Mouse (Mus musculus): ENCODE results near the gene Mrpl45.

Mrpl45 gene

DNA sequence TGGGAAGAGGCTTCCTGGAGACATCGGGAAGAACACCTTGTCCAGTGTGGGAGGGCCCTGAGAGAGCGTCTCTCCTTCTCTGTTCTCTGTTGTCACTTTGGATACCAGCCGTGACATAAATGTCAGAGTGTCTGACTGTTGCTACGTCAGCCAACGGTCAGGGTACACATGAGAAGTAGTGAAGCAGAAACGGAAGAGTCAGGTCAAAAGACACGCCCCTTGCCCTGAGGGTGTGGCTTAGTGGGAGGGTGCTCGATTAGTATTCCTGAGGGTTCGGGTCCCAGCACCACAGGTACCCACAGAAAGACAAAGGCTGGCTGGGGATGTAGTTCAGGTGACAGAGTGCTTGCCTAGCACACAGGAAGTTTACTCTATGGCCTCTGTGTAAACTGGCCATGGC lies 17.5 kb downstream of the Mrpl45 start:
- no peak for DNase-seq (ENCODE audit: low spot score)

GRCm38 (mm10) chr11:97333896-97334295 lies 18.4 kb downstream of the Mrpl45 start:
- no peak for DNase-seq (ENCODE audit: low spot score)

DNA sequence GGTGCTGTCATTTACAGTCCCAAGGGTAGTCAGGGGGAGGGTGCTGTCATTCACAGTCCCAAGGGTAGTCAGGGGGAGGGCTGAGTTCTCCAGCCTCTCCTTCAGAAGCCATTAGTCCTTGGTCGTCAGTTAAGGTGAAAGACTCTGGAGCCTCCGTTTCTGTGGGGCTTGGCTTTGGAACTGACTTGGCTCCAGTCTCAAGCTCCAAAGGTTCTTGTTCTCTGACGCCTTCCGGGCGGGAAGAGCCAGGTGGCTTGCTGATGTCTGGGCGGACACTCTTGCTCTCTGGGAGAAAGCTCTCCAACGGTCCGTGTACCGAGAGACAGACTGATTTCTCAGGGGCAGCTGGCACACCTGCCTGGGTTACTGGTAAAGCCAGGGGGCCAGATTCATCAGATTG lies 18.9 kb downstream of the Mrpl45 start:
- DNase-seq (ENCODE audit: low spot score) = no peak

- DNase-seq (ENCODE audit: low spot score) = no peak
Measured at GRCm38 (mm10) chr11:97336238-97336637, 20.7 kb downstream of the Mrpl45 start.

- no peak for DNase-seq (ENCODE audit: low spot score)
Measured at GRCm38 (mm10) chr11:97336751-97337345, 21.3 kb downstream of the Mrpl45 start.

DNA sequence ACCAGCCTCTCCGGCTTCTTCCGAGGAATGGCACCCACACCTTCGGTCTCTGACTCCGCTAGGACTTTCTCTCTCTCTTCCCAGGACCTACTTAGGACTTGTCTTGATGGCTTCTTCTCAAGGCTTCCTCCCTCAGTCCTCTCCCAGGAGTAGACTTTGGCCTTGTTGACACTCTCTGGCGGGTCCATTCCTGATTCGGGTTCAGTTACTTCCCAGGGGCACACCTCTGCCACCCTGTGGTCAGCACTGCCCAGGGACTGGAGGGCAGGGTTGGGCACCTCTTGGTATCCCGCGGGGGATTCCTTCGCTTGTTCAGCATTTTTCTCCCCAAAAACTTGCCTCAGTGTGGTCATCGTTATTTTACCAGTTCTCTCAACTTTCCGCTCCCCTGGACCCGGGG lies 21.8 kb downstream of the Mrpl45 start:
- DNase-seq (ENCODE audit: low spot score) = no peak

DNA sequence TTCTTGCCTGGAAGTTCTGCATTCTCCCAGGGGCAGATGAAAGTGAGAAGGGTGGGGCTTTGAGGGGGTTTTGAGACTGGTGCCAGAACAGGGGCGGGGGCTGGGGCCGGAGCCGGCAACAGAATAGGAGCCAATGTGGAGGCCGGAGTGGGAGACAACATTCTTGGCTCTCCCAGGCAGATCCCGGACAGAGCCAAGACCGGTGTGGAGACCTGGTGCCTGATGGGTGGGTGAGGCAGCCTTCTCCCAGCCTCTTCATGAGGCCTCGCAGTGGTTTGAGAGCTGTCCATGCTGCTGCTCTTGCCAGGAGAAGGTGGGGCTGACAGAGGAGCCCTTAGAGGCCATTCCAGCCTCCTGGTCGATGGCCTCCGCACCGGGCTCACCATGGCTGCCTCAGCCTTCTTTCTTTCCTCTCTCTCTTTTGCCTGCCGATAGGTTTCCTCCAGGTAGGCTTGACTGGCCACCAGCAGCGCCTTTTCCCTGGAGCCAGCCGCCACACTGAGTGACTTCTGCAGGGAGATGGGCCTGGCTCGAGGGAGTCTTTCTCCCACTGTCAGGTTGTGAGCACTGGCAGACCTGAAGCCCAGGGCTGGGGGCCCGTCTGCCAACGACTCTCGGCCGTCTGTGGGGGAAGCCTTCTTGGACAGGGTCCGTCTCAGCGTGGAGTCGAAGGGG lies 22.9 kb downstream of the Mrpl45 start:
- DNase-seq (ENCODE audit: low spot score) = no peak

- DNase-seq (ENCODE audit: low spot score) = no peak
Measured at GRCm38 (mm10) chr11:97338977-97339315, 23.4 kb downstream of the Mrpl45 start.

- no peak for DNase-seq (ENCODE audit: low spot score)
Measured at GRCm38 (mm10) chr11:97343175-97343574, 27.7 kb downstream of the Mrpl45 start.

GRCm38 (mm10) chr11:97343619-97344018 lies 28.1 kb downstream of the Mrpl45 start:
- DNase-seq (ENCODE audit: low spot score) = no peak

DNA sequence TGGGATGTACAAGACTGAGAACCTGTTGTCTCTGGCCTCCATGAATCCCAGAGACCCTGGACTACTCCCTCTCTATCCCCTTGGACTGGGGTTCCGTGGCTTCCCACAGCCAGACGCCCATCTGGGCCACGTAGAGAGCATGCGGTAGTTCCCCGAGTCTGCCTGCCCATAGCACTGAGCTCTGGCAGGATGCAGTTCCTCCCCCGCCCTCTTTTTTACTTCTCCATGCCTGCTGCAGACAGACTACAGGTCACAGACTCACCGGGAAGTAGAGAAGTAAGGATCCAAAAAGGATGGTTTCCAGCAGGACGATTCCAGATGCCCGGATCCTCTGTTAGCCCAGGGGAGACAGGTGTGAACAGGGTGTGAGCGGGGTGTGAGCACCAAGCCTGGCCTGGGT lies 29.9 kb downstream of the Mrpl45 start:
- no peak for DNase-seq (ENCODE audit: low spot score)

- no peak for DNase-seq (ENCODE audit: low spot score)
Measured at GRCm38 (mm10) chr11:97346383-97346782, 30.9 kb downstream of the Mrpl45 start.

DNA sequence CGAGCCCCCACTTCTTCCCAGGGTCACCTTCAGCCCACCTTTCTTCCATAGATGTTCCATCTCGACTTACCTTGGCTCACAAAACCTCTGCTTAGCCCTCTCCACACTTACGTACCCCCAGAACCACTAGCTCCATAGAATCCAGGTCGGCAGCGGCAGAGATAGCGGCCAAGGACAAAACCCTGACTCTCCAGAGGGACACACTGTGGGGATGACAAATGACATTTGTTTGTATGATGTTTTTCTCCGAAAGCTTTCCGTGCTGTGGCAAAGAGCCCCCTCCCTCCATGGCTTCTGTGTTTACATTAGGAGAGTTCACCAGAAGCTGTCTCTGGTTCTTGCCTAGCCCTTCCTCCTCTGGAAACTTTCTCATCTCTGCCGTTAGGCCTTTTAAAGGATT lies 31.8 kb downstream of the Mrpl45 start:
- no peak for DNase-seq (ENCODE audit: low spot score)

GRCm38 (mm10) chr11:97350035-97350434 lies 34.5 kb downstream of the Mrpl45 start:
- no peak for DNase-seq (ENCODE audit: low spot score)

DNA sequence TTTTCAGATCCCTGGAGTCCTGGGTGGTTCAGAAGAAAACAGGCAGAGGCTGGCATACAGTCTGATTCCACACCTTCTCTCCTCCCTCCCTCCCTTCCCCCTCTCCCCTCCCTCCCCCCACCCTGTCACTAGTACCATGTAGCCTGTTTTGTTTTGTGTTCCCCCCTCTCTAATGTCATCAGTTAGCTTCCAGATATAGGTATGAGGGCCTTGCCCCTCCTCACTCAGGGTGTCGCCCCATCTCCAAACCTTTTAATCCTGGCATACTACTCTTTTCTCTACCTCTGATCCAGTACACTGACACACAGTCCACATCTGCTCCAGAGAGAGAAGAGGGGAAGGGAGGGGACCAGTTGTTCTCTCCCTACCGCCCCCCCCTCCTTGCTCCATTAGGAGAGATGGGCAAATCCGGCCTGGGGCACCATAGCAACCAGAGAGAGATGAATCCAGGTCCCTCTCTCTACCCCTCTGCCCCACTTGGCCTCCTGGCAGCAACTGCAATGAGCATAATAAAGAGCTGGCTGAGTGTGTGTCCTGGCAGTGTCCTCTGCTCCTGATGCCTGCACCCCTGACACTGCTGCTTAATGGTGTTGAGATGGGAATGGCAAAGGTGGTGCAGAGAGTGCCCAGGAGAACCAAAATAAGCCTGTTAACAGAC lies 36.6 kb downstream of the Mrpl45 start, which contains the start of gene Gpr179:
Gene Gpr179, minus strand, starts transcription at position 51 of the 658 bp plus-strand sequence.
- DNase-seq (ENCODE audit: low spot score) = no peak

DNA sequence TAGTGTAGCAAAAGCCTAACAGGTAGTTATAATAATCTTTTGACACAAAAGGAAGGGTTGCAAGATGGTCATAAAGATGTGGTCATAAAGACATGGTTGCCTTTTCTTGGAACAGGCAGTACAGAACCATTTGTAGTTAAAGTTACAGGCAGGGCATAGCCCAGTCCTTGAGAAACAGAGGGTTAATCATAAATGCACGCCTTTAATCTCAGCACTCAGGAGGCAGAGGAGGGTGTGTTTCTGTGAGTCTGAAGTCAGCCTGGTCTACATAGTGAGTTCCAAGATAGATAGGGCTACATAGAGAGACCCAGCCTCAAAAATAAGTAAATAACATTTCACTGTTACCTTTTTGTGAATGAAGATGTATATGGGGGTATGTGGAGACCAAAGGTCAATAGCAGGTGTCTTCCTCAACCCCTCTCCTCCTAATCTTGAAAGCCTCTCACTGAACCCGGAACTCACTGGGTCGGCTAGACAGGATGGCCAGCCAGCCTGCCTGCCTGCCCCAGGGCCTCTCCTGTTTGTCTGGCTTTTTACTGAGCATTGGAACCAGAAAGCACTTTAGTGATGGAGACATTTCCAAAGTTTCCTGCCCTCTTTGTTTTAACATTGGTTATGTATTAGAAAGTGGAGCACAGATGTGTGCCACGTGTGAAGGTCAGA lies 37.5 kb downstream of the Mrpl45 start:
- no peak for DNase-seq (ENCODE audit: low spot score)

- no peak for DNase-seq (ENCODE audit: low spot score)
Measured at GRCm38 (mm10) chr11:97354646-97355045, 39.1 kb downstream of the Mrpl45 start.

DNA sequence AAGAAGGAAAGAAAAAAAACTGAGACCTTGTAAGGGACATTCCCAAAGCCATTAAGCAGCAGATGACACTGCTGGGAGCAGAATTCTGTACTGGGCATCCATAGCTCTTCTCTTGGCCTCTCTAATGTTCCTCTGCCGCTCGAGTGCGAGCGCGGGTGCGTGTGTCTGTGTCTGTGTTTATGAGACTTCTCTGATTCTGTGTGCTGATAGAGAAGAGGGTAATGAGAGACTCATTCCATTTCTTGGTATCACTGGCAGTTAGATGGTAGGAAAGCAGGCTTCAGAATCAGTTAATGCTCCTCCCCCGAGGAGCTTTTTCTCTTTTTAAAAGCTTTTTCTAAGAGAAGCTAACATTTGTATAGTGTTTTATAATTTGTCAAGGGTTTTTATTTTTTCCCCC lies 39.7 kb downstream of the Mrpl45 start:
- DNase-seq (ENCODE audit: low spot score) = no peak

GRCm38 (mm10) chr11:97357663-97358062 lies 42.1 kb downstream of the Mrpl45 start:
- DNase-seq (ENCODE audit: low spot score) = peak; percentile 93

- peak; percentile 94 for DNase-seq (ENCODE audit: low spot score)
Measured at GRCm38 (mm10) chr11:97361948-97362648, 46.6 kb downstream of the Mrpl45 start, which contains the start of gene Socs7. Gene Socs7, plus strand, starts transcription at chr11:97362551.

DNA sequence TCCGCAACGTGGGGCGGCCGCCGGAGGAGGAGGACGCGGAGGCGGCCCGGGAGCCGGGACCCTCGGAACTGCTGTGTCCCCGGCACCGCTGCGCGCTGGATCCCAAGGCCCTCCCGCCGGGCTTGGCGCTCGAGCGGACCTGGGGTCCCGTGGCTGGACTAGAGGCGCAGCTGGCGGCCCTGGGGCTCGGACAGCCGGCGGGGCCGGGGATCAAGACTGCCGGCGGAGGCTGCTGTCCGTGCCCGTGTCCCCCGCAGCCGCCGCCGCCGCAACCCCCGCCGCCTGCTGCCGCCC lies 47.1 kb downstream of the Mrpl45 start:
- peak; percentile 41 for DNase-seq (ENCODE audit: low spot score)

- peak; percentile 40 for DNase-seq (ENCODE audit: low spot score)
Measured at GRCm38 (mm10) chr11:97362943-97363643, 47.6 kb downstream of the Mrpl45 start.

Measured in embryo, embryonic 10 days (tissue).